Mouse (Mus musculus) heart, embryonic 16.5 days (tissue): ENCODE measurements at regions not wholly inside any gene's neighbourhood (a gene's known extent, or its start where the extent isn't known, plus 50 kb on each side); places are given as distances from the start of the nearest gene placed in this dataset.

Experiments used
- ATAC-seq: fragments of 200-750 bp; cut with Nextera tagmentation; replicated peaks from 2 replicates; pipeline ENCODE4 v1.8.0; 2017; ENCODE audit warnings: moderate number of reproducible peaks; ENCODE audit not compliant: insufficient read depth, low FRiP score; ENCODE audit errors: extremely low read depth
- H3K27ac ChIP-seq: fragments of 300-500 bp; sonication (generic); 2 replicates; pipeline ENCODE4 v1.5.1; 2014; ENCODE audit warnings: mild to moderate bottlenecking, low read length, control low read depth, moderate library complexity
- H3K27me3 ChIP-seq: fragments of 300-500 bp; sonication (generic); 2 replicates; pipeline ENCODE4 v1.6.1; 2014; ENCODE audit warnings: low read length, mixed read lengths; ENCODE audit not compliant: control insufficient read depth, insufficient read depth
- H3K36me3 ChIP-seq: fragments of 300-500 bp; sonication (generic); 2 replicates; pipeline ENCODE4 v1.6.1; 2014; ENCODE audit not compliant: control insufficient read depth, insufficient read depth
- H3K4me1 ChIP-seq: fragments of 300-500 bp; sonication (generic); 2 replicates; pipeline ENCODE4 v1.6.1; 2014; ENCODE audit warnings: low read length, mixed read lengths; ENCODE audit not compliant: control insufficient read depth, insufficient read depth
- H3K4me2 ChIP-seq: fragments of 300-500 bp; sonication (generic); 2 replicates; pipeline ENCODE4 v1.6.1; 2014; ENCODE audit warnings: low read depth, mild to moderate bottlenecking, control low read depth, low read length
- H3K4me3 ChIP-seq: fragments of 300-500 bp; sonication (generic); 2 replicates; pipeline ENCODE4 v1.5.1; 2014; ENCODE audit warnings: mild to moderate bottlenecking, control low read depth, low read length
- H3K9ac ChIP-seq: fragments of 300-500 bp; sonication (generic); 2 replicates; pipeline ENCODE4 v1.6.1; 2014; ENCODE audit warnings: low read length, control low read depth
- H3K9me3 ChIP-seq: fragments of 300-500 bp; sonication (generic); replicated peaks from 2 replicates; pipeline ENCODE4 v1.6.1; 2016; ENCODE audit warnings: low read length; ENCODE audit not compliant: control insufficient read depth
- WGBS: fragments of 180-500 bp; shearing (Covaris S2); extraction: QIAGEN DNeasy Blood & Tissue Kit; methylation state at CpG from one replicate; pipeline ENCODE4 v1.1.7; 2014; 5-methylcytosine and 5-hydroxymethylcytosine counted together

DNA sequence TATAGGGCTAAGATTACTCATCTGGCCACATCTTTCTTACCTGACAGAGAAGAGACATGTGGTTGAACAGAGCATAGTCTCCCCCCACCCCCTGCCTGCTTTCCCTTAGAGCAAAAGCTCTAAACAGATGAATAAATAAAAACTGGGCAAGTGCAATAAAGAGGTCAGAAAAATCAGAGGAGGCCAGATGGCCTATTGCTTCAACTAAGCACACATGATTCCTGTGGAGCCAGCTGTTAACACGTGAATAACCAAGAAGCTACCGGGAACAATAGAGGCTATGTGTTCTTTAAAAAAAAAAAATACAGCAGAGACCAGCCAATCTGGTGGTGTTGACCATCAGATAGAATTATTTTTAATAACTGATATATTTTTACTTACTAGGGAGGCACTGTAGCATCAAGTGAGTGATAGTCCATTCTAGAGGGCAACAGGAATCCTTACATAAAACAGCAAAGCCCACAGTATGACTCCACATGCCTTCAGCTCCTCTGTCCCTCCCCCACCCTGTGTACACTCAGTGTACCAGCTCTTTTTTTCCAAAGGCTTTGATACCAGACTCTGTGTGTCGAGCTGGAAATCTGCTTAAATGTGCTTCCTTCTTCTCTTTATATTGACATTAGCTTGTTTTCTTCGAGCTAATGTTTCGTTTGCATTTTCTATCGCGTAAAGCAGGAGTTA, 272.6 kb downstream of the Plk2 start:
- ATAC-seq = no peak
- 72% methylated on average over 7 of the region's 7 CpGs for whole genome bisulfite sequencing
- H3K27ac ChIP-seq = no peak overlapping the region
- no peaks in the 10 kb centered on the region for H3K36me3 ChIP-seq
- no peak overlapping the region for H3K9ac ChIP-seq
- H3K4me2 ChIP-seq = no peak overlapping the region
- no peaks in the 10 kb centered on the region for H3K9me3 ChIP-seq
- H3K4me3 ChIP-seq = no peak overlapping the region
- no peaks in the 10 kb centered on the region for H3K27me3 ChIP-seq
- H3K4me1 ChIP-seq = no peaks in the 10 kb centered on the region

DNA sequence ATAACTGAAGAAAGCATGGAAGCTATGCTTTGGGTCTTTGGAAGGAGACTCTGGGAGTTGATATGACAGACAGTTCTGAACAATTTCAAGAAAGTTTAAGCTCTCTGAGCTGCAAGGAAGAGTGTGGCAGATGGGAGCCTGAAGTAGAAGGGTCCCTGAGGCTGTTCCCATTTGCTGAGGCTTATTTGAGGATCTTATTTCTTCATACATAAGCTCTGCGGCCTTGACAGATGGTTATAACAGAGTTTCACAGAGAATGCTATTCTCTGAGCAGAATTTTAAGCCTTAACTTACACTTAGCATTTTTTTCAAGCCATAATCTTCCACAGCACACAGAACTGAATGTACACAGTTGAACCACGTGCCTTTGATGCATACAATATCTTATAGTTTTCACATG, 278.7 kb downstream of the Plk2 start:
- H3K4me3 ChIP-seq = no peak overlapping the region

DNA sequence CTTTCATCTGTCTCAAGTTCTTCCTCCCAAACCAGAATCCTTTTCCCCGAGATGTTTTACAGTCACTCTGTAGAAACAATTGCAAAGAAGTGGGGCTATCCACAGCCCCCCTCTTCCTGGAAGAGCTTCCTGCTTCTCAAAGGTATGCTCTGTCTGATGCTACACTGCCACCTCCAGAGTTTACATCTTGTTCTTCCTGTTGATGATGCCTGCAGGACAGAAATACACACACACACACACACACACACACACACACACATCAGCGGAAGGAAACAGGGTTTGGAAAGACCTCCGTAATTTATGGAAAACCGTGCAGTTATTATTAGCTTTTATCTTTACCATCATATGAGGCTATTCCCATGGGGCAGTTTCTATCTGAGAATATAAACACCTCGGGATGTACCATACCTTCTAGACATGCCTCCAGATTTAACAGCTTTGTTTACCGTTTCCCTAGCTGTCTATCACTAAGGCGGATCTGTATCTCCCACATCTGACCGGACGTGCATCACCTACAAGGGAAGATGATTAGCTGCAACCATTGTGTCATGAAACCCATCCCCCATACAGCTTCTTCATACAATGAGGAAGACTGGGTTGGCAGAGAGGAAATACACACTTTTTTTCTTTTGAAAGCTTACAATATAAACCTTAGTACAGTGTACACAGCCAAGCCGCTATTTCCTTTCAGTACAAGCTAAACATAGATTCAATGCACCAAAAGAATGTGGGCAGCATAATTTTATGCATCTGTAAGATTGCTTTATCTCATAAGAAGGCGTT, 288.6 kb downstream of the Plk2 start:
- Histone ChIP-seq H3K27me3 (no peaks in the 10 kb centered on the region), H3K4me1 (no peaks in the 10 kb centered on the region), H3K27ac (peak overlapping the region; percentile 72; the same call in 1 of the 2 replicates), H3K36me3 (no peaks in the 10 kb centered on the region), H3K4me3 (no peak overlapping the region), H3K9ac (no peak overlapping the region), H3K9me3 (no peaks in the 10 kb centered on the region), H3K4me2 (no peak overlapping the region)
- no peak for ATAC-seq
- WGBS = 59% methylated on average over 11 of the region's 11 CpGs

More for the DNA sequence above, 278.7 kb downstream of the Plk2 start:
- Histone ChIP-seq H3K9me3 (no peaks in the 10 kb centered on the region), H3K4me1 (no peaks in the 10 kb centered on the region), H3K27me3 (no peaks in the 10 kb centered on the region), H3K4me2 (no peak overlapping the region), H3K36me3 (no peaks in the 10 kb centered on the region), H3K27ac (no peak overlapping the region), H3K9ac (no peak overlapping the region)
- whole genome bisulfite sequencing = 71% methylated on average over 2 of the region's 2 CpGs
- no peak for ATAC-seq

DNA sequence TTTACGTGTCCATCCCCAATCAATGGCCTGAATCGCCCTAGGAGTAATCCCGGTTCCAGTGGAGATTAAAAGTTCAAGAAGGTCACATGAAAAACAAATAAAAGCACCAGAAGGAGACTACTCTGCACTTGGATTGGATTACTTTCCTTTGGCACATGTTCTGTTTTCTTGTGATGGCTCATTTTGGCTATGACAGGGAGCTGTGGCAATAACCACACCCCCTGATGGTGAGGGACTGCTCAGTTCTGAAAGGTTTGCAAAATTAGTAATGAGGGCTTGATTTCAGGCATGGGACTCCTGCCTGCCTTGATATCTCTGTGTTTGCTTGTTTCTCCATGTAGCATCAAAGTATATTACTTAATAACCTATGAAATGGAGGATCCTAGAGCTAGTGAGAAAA, 293.9 kb downstream of the Plk2 start:
- 79% methylated on average over 3 of the region's 3 CpGs for WGBS
- H3K27me3 ChIP-seq = no peaks in the 10 kb centered on the region
- no peak overlapping the region for H3K27ac ChIP-seq
- no peaks in the 10 kb centered on the region for H3K36me3 ChIP-seq
- H3K4me1 ChIP-seq = peaks cover 18% of the 10 kb centered on the region
- ATAC-seq = no peak
- no peak overlapping the region for H3K4me2 ChIP-seq
- H3K9me3 ChIP-seq = no peaks in the 10 kb centered on the region
- H3K9ac ChIP-seq = no peak overlapping the region
- no peak overlapping the region for H3K4me3 ChIP-seq

DNA sequence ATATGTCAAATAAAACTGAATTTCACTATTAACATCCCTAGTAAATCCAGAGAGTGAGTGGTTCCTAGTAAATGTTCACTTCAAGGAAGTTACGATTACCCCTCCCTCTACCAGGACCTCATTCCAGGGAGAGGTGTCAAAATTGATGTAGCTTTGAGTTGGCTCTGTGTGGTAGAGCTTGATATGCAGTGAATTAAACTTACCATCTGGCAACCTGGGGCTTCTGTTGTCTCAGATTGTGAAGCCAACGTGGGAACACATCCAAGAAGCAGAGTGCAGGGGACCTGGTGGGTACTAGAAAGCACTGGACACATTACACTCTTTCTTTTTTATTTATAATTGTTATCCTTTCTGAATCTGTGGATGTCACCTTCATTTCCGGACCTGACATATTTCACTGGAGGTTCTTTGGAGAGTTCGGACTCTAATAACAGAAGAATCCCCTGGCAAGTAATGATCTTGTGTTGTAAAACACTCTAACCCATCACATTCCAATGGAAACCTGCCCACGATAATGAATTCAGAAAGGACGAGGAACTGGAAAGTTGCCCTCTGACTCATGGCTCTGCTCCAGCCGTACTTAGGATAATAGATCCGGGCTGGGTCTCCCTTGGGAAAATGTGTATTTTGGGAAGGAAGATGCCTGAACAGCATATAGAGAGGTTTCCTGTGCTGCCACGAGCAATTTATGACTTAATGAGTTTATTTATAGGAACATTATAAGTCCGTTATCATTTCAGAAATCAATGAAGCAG, 295.8 kb downstream of the Plk2 start:
- 20% methylated on average over 10 of the region's 10 CpGs for WGBS
- Histone ChIP-seq H3K4me3 (no peak overlapping the region), H3K9me3 (no peaks in the 10 kb centered on the region), H3K4me2 (peak overlapping the region; percentile 44; the same call in 1 of the 2 replicates), H3K4me1 (peaks cover 18% of the 10 kb centered on the region), H3K36me3 (no peaks in the 10 kb centered on the region), H3K27me3 (no peaks in the 10 kb centered on the region), H3K27ac (peak overlapping the region; percentile 79), H3K9ac (no peak overlapping the region)
- ATAC-seq = peak; percentile 32; the same call in 1 of the 2 replicates

DNA sequence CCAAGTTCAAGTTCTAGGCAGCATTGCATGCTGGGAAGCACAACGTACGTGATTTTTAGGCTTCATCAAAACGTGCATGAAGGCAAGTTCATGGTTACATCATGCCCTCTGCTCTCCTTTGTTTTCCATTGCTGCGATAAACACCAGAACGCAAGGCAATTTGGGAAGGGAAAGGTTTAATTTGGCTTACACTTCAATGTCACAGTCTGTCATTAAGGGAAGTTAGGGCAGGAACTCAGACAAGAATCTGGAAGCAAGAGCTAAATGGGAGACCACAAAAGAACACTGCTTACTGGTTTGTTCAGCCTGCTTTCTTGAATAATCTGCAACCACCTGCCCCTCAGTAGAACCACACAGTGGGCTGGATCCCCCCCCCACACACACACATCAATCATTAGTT, 297.9 kb downstream of the Plk2 start:
- Histone ChIP-seq H3K9me3 (no peaks in the 10 kb centered on the region), H3K27ac (no peak overlapping the region; the same call in 1 of the 2 replicates), H3K9ac (no peak overlapping the region), H3K4me1 (peaks cover 33% of the 10 kb centered on the region), H3K27me3 (no peaks in the 10 kb centered on the region), H3K36me3 (no peaks in the 10 kb centered on the region), H3K4me2 (no peak overlapping the region), H3K4me3 (no peak overlapping the region)
- ATAC-seq = no peak
- 64% methylated on average over 5 of the region's 5 CpGs for WGBS

DNA sequence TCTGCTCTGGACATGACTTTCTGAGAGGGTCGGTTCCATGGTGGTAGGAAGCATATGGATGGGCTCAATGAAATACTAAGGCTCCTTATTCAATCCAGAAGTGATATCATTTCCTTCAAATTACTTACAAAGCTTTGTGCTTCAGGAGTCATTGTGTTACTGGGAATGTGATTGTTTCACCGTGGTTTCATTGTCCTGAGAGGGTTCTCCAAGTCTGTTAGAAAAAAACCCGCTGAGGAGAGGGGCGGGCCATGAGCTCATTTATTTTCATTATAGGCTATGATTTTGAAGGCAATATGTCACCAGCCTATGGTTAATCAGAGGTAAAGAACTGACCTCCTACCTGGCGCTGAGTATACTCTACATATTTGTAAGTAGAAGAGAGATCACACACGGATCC, 300.0 kb downstream of the Plk2 start:
- Histone ChIP-seq H3K27me3 (no peaks in the 10 kb centered on the region), H3K36me3 (no peaks in the 10 kb centered on the region), H3K9ac (no peak overlapping the region), H3K4me1 (peaks cover 33% of the 10 kb centered on the region), H3K4me2 (no peak overlapping the region), H3K4me3 (no peak overlapping the region), H3K9me3 (no peaks in the 10 kb centered on the region), H3K27ac (0 out of 2 replicates have a peak overlapping the region, but pooled peaks have one; percentile 16)
- no peak for ATAC-seq
- 75% methylated on average over 6 of the region's 6 CpGs for WGBS

DNA sequence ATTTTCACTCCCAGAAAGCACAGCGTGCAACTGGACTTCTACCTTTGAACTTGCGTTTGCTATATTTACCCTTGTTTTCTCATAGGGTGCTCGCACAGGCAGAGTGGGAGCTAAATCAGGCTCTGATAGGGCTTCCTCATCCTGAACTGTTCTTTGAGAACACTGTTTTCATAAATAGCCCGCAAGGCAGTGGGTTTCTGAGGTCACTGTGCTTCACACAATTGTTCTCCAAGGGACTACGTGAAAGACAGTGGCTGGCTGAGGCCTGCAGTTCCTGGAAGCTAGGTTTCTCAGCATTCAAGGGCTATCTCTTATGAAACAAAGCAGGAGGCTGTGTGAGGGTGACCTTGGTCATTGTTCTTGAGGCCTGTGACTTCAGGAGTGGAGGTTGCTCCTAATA, 301.7 kb downstream of the Plk2 start:
- Histone ChIP-seq H3K27me3 (no peaks in the 10 kb centered on the region), H3K27ac (peak overlapping the region; percentile 94), H3K4me1 (peaks cover 20% of the 10 kb centered on the region), H3K9me3 (no peaks in the 10 kb centered on the region), H3K9ac (peak overlapping the region; percentile 20), H3K36me3 (no peaks in the 10 kb centered on the region), H3K4me2 (no peak overlapping the region), H3K4me3 (no peak overlapping the region)
- peak; percentile 85 for ATAC-seq
- 28% methylated on average over 5 of the region's 5 CpGs for WGBS

DNA sequence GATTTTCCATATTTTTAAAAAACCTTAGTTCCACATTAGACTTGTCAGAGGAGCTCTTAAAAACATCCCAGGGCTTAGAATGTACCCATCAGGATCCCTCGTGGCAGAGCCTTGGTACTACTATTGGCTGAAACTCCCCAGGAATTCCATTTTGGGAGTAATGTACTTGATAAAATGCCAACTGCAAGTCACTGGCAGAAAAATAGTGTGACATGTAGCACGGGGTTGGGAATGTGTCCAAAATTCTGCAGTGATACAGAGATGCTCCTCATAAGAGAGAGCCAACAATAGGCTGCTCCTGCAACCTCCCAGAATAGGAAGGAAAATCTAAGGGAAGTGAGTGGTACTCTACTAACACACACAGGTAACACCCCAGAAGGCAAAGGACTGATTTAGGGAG, 309.4 kb downstream of the Plk2 start:
- H3K9ac ChIP-seq = no peak overlapping the region
- H3K9me3 ChIP-seq = no peaks in the 10 kb centered on the region
- H3K4me1 ChIP-seq = peaks cover 7% of the 10 kb centered on the region; the same call in 1 of the 2 replicates
- peak overlapping the region; percentile 57 for H3K27ac ChIP-seq
- no peak overlapping the region for H3K4me2 ChIP-seq
- ATAC-seq = peak; percentile 87
- H3K27me3 ChIP-seq = no peaks in the 10 kb centered on the region
- no peak overlapping the region for H3K4me3 ChIP-seq
- H3K36me3 ChIP-seq = no peaks in the 10 kb centered on the region
- WGBS = 20% methylated on average over 2 of the region's 2 CpGs
